Mouse (Mus musculus) forebrain, embryonic 11.5 days (tissue): ENCODE results near the gene Sema5b. TPM values are rescaled to one million over a fixed set of nuclear protein-coding genes. Genes with fewer than 3 reads are reported as not detected.

Experiments used
- ATAC-seq: fragments of 200-750 bp; cut with Nextera tagmentation; replicated peaks from 2 replicates; pipeline ENCODE4 v1.8.0; 2017; ENCODE audit warnings: moderate TSS enrichment; ENCODE audit not compliant: low FRiP score
- DNase-seq: peaks from one replicate; pipeline ENCODE4 v3.0.0-alpha.2; 2017; ENCODE audit warnings: low spot score
- H3K27ac ChIP-seq: fragments of 300-500 bp; sonication (generic); 2 replicates; pipeline ENCODE4 v1.5.1; 2014; ENCODE audit warnings: low read depth, low read length
- H3K27me3 ChIP-seq: fragments of 300-500 bp; sonication (generic); 2 replicates; pipeline ENCODE4 v1.6.1; 2014; ENCODE audit warnings: mild to moderate bottlenecking, low read length, mixed read lengths; ENCODE audit not compliant: control insufficient read depth, insufficient read depth
- H3K36me3 ChIP-seq: fragments of 300-500 bp; sonication (generic); 2 replicates; pipeline ENCODE4 v1.6.1; 2014; ENCODE audit warnings: mild to moderate bottlenecking, low read length, moderate library complexity, mixed read lengths; ENCODE audit not compliant: control insufficient read depth, insufficient read depth
- H3K4me1 ChIP-seq: fragments of 300-500 bp; sonication (generic); replicated peaks from 2 replicates; pipeline ENCODE4 v1.6.1; 2014; ENCODE audit warnings: low read length, mixed read lengths; ENCODE audit not compliant: control insufficient read depth, insufficient read depth
- H3K4me2 ChIP-seq: fragments of 300-500 bp; sonication (generic); 2 replicates; pipeline ENCODE4 v1.6.1; 2014; ENCODE audit warnings: low read depth, mild to moderate bottlenecking, low read length, moderate library complexity, mixed read lengths; ENCODE audit not compliant: severe bottlenecking
- H3K4me3 ChIP-seq: fragments of 300-500 bp; sonication (generic); 2 replicates; pipeline ENCODE4 v1.5.1; 2014; ENCODE audit warnings: low read depth, low read length
- H3K9ac ChIP-seq: fragments of 300-500 bp; sonication (generic); 2 replicates; pipeline ENCODE4 v1.6.1; 2014; ENCODE audit warnings: low read length
- H3K9me3 ChIP-seq: fragments of 300-500 bp; sonication (generic); 2 replicates; pipeline ENCODE4 v1.6.1; 2016; ENCODE audit warnings: low read length, mixed read lengths; ENCODE audit not compliant: control insufficient read depth
- WGBS: fragments of 180-500 bp; shearing (Covaris S2); extraction: QIAGEN DNeasy Blood & Tissue Kit; methylation state at CpG from one replicate; pipeline ENCODE4 v1.1.7; 2014; 5-methylcytosine and 5-hydroxymethylcytosine counted together
- polyA plus RNA-seq: library from polyadenylated mRNA; unstranded; fragments of >200 nt; fragmentation: Nextera tagmentation; extraction: Ambion mirVana; gene quantifications from 2 replicates; pipeline ENCODE4 v1.2.1, GENCODE M21; 2014

Sema5b gene
- polyA plus RNA-seq, 1 experiment from 2014 or later = 62.6 TPM

GRCm38 (mm10) chr16:35515977-35516612, 24.9 kb upstream of the Sema5b start:
- no peak for ATAC-seq
- Histone ChIP-seq H3K4me2 (no peak overlapping the region), H3K9me3 (no peaks in the 10 kb centered on the region), H3K27me3 (no peaks in the 10 kb centered on the region), H3K9ac (no peak overlapping the region), H3K36me3 (no peaks in the 10 kb centered on the region), H3K4me3 (no peak overlapping the region), H3K4me1 (peaks cover 3% of the 10 kb centered on the region; the same call in 1 of the 2 replicates), H3K27ac (no peak overlapping the region)
- WGBS = 61% methylated on average over 21 of the region's 21 CpGs
- no peak for DNase-seq

DNA sequence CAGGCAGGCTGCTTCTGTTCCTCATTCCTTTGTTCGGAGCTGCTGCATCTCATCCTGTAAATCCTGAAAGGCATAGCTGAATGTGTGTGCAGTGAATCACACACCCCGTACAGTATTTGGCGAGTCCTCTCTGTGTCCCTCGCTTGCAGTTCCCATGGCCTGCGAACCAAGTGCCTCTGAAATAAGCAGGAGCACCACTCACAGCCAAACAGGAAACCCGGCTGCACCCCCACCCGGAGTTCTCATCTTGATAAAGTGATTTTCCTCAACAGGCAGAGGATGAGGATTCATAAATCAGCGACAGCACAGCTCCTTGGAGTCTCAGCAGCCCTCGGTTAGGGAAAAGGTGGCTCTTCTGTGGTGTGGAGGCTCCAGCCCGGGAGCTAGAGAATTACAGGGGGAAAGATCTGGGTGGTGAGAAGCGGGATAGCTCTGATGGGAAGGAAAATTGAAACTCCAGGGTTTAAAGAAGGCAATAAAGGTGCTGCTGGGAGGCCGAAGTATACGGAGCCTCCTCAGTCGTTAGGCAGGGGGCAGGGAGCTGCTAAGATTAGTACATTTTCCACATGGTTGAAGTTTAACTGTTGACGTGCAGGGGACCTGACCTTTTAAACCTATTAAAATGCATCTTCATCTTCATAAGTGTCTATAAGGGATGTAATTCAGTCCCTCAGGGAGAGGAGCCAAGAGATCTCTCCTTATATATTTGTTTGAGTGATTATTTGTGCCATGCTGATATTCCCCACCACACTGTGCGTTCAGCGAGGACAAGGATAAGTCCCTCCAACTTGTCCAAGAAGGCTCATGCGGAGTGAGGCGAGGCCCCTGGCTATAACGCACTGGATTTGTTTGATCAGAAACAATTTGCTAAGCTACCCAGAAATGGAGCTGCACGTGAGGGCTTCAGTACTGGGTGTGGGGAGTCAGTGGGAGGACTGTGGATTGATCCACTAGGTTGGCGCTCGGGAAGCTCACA, 22.7 kb upstream of the Sema5b start:
- Histone ChIP-seq H3K27me3 (no peaks in the 10 kb centered on the region), H3K4me3 (no peak overlapping the region), H3K9me3 (no peaks in the 10 kb centered on the region), H3K36me3 (no peaks in the 10 kb centered on the region), H3K4me1 (peaks cover 3% of the 10 kb centered on the region; the same call in 1 of the 2 replicates), H3K4me2 (no peak overlapping the region), H3K9ac (no peak overlapping the region; the same call in 1 of the 2 replicates), H3K27ac (no peak overlapping the region)
- 61% methylated on average over 23 of the region's 23 CpGs for WGBS
- no peak for DNase-seq
- no peak for ATAC-seq

GRCm38 (mm10) chr16:35519245-35519644, 21.7 kb upstream of the Sema5b start:
- no peak for ATAC-seq
- Histone ChIP-seq H3K36me3 (no peaks in the 10 kb centered on the region), H3K4me1 (peaks cover 3% of the 10 kb centered on the region; the same call in 1 of the 2 replicates), H3K4me3 (no peak overlapping the region), H3K9me3 (no peaks in the 10 kb centered on the region), H3K27me3 (no peaks in the 10 kb centered on the region), H3K27ac (no peak overlapping the region), H3K9ac (no peak overlapping the region), H3K4me2 (no peak overlapping the region)
- 74% methylated on average over 7 of the region's 7 CpGs for WGBS
- no peak for DNase-seq

GRCm38 (mm10) chr16:35524200-35524599, 16.7 kb upstream of the Sema5b start:
- ATAC-seq (no peak), DNase-seq (no peak)
- Histone ChIP-seq H3K36me3 (no peaks in the 10 kb centered on the region), H3K9me3 (no peaks in the 10 kb centered on the region), H3K27ac (no peak overlapping the region), H3K9ac (no peak overlapping the region), H3K4me1 (no peaks in the 10 kb centered on the region), H3K27me3 (no peaks in the 10 kb centered on the region), H3K4me3 (no peak overlapping the region), H3K4me2 (no peak overlapping the region)
- 83% methylated on average over 4 of the region's 4 CpGs for WGBS

- WGBS = 75% methylated on average over 3 of the region's 3 CpGs
Measured at GRCm38 (mm10) chr16:35534630-35535029, 6.3 kb upstream of the Sema5b start.

GRCm38 (mm10) chr16:35537651-35538050, 3.3 kb upstream of the Sema5b start:
- peaks cover 6% of the 10 kb centered on the region; the same call in 1 of the 2 replicates for H3K27me3 ChIP-seq

More at GRCm38 (mm10) chr16:35534630-35535029, 6.3 kb upstream of the Sema5b start:
- Histone ChIP-seq H3K27me3 (peaks cover 4% of the 10 kb centered on the region; the same call in 1 of the 2 replicates), H3K4me1 (peaks cover 1% of the 10 kb centered on the region), H3K36me3 (no peaks in the 10 kb centered on the region), H3K9me3 (no peaks in the 10 kb centered on the region), H3K27ac (no peak overlapping the region), H3K9ac (no peak overlapping the region), H3K4me2 (no peak overlapping the region), H3K4me3 (no peak overlapping the region)
- DNase-seq (no peak), ATAC-seq (no peak)

GRCm38 (mm10) chr16:35539041-35539440, 1.9 kb upstream of the Sema5b start:
- H3K27ac ChIP-seq = no peak overlapping the region
- WGBS = 40% methylated on average over 10 of the region's 10 CpGs
- H3K36me3 ChIP-seq = no peaks in the 10 kb centered on the region
- no peak overlapping the region for H3K9ac ChIP-seq
- no peak overlapping the region for H3K4me3 ChIP-seq
- H3K27me3 ChIP-seq = peaks cover 6% of the 10 kb centered on the region; the same call in 1 of the 2 replicates
- no peak overlapping the region for H3K4me2 ChIP-seq
- no peak for ATAC-seq
- no peaks in the 10 kb centered on the region for H3K9me3 ChIP-seq
- H3K4me1 ChIP-seq = peaks cover 9% of the 10 kb centered on the region
- no peak for DNase-seq

More at GRCm38 (mm10) chr16:35537651-35538050, 3.3 kb upstream of the Sema5b start:
- Histone ChIP-seq H3K9me3 (no peaks in the 10 kb centered on the region), H3K9ac (no peak overlapping the region), H3K4me3 (no peak overlapping the region), H3K36me3 (no peaks in the 10 kb centered on the region), H3K4me1 (peaks cover 5% of the 10 kb centered on the region), H3K27ac (no peak overlapping the region), H3K4me2 (no peak overlapping the region)
- ATAC-seq (no peak), DNase-seq (no peak)
- WGBS = 87% methylated on average over 8 of the region's 8 CpGs

GRCm38 (mm10) chr16:35540333-35541116, 420 bp upstream of the Sema5b start:
- Histone ChIP-seq H3K4me2 (peak overlapping the region; percentile 78), H3K4me3 (peak overlapping the region; percentile 91), H3K36me3 (no peaks in the 10 kb centered on the region), H3K9me3 (no peaks in the 10 kb centered on the region), H3K27me3 (peaks cover 6% of the 10 kb centered on the region; the same call in 1 of the 2 replicates), H3K4me1 (peaks cover 9% of the 10 kb centered on the region), H3K9ac (peak overlapping the region; percentile 98), H3K27ac (0 out of 2 replicates have a peak overlapping the region, but pooled peaks have one; percentile 0)
- peak; percentile 16; the same call in 1 of the 2 replicates for ATAC-seq
- peak; percentile 63 for DNase-seq
- WGBS = under 1% methylated on average over 23 of the region's 23 CpGs
